Mouse (Mus musculus): ENCODE measurements around the gene Serinc4. TPM values are rescaled to one million over a fixed set of nuclear protein-coding genes. Genes with fewer than 3 reads are reported as not detected.

Serinc4 gene
- polyA plus RNA-seq, 1 experiment = not detected

- Histone ChIP-seq H3K9ac (ENCODE audit: low read depth, poor library complexity, severe bottlenecking) (no peak overlapping the region), H3K27me3 (ENCODE audit: control insufficient read depth, insufficient read depth, low read length, poor library complexity, severe bottlenecking) (no peaks in the 10 kb centered on the region), H3K9me3 (replicated peaks; ENCODE audit: control insufficient read depth, insufficient read depth, low read length, poor library complexity, severe bottlenecking) (no peaks in the 10 kb centered on the region), H3K4me3 (ENCODE audit: low read depth, low read length) (no peak overlapping the region), H3K27ac (ENCODE audit: insufficient read depth, low read length) (no peak overlapping the region), H3K36me3 (ENCODE audit: control insufficient read depth, insufficient read depth, low read length, poor library complexity, severe bottlenecking) (no peaks in the 10 kb centered on the region), H3K4me1 (ENCODE audit: control insufficient read depth, insufficient read depth, low read length) (no peaks in the 10 kb centered on the region)
- TF ChIP-seq POLR2A (IDR thresholded peaks at IDR 0.05; ENCODE audit: insufficient read depth, low read length) = no peak
- TF ChIP-seq EP300 (IDR thresholded peaks at IDR 0.05; ENCODE audit: insufficient read depth, low read depth, low read length) = no peak
- peak; percentile 1 for TF ChIP-seq CTCF (IDR thresholded peaks at IDR 0.05; ENCODE audit: low read depth, low read length)
These were observed 48.4 kb downstream of the Serinc4 start for GRCm38 (mm10) chr2:121408160-121408559.

GRCm38 (mm10) chr2:121403296-121403695 lies 53.3 kb downstream of the Serinc4 start:
- TF ChIP-seq CTCF (IDR thresholded peaks at IDR 0.05; ENCODE audit: low read depth, low read length) (no peak), POLR2A (IDR thresholded peaks at IDR 0.05; ENCODE audit: insufficient read depth, low read length) (no peak), EP300 (IDR thresholded peaks at IDR 0.05; ENCODE audit: insufficient read depth, low read depth, low read length) (no peak)
- Histone ChIP-seq H3K27ac (ENCODE audit: insufficient read depth, low read length) (no peak overlapping the region), H3K9ac (ENCODE audit: low read depth, poor library complexity, severe bottlenecking) (no peak overlapping the region), H3K36me3 (ENCODE audit: control insufficient read depth, insufficient read depth, low read length, poor library complexity, severe bottlenecking) (no peaks in the 10 kb centered on the region), H3K27me3 (ENCODE audit: control insufficient read depth, insufficient read depth, low read length, poor library complexity, severe bottlenecking) (no peaks in the 10 kb centered on the region), H3K4me1 (ENCODE audit: control insufficient read depth, insufficient read depth, low read length) (no peaks in the 10 kb centered on the region), H3K4me3 (ENCODE audit: low read depth, low read length) (no peak overlapping the region), H3K9me3 (replicated peaks; ENCODE audit: control insufficient read depth, insufficient read depth, low read length, poor library complexity, severe bottlenecking) (no peaks in the 10 kb centered on the region)

- TF ChIP-seq EP300 (IDR thresholded peaks at IDR 0.05; ENCODE audit: insufficient read depth, low read depth, low read length) = no peak
- TF ChIP-seq CTCF (IDR thresholded peaks at IDR 0.05; ENCODE audit: low read depth, low read length) = no peak
- no peak for TF ChIP-seq POLR2A (IDR thresholded peaks at IDR 0.05; ENCODE audit: insufficient read depth, low read length)
- Histone ChIP-seq H3K4me1 (ENCODE audit: control insufficient read depth, insufficient read depth, low read length) (no peaks in the 10 kb centered on the region), H3K4me3 (ENCODE audit: low read depth, low read length) (no peak overlapping the region), H3K36me3 (ENCODE audit: control insufficient read depth, insufficient read depth, low read length, poor library complexity, severe bottlenecking) (no peaks in the 10 kb centered on the region), H3K9ac (ENCODE audit: low read depth, poor library complexity, severe bottlenecking) (no peak overlapping the region), H3K9me3 (replicated peaks; ENCODE audit: control insufficient read depth, insufficient read depth, low read length, poor library complexity, severe bottlenecking) (no peaks in the 10 kb centered on the region), H3K27me3 (ENCODE audit: control insufficient read depth, insufficient read depth, low read length, poor library complexity, severe bottlenecking) (no peaks in the 10 kb centered on the region), H3K27ac (ENCODE audit: insufficient read depth, low read length) (no peak overlapping the region)
These were observed 60.0 kb downstream of the Serinc4 start for GRCm38 (mm10) chr2:121396624-121397023.

Other genes with a start within 250 kb of the Serinc4 start
- 76.2 and 101 TPM in 2 replicates for gene Trp53bp1, start 185.4 kb downstream of the Serinc4 start, polyA plus RNA-seq (2011; ENCODE audit: insufficient read depth, insufficient read length, low read depth, missing spikeins)
- 5.3 and 9.2 TPM in 2 replicates for gene Map1a, start 167.2 kb downstream of the Serinc4 start, polyA plus RNA-seq (2011; ENCODE audit: insufficient read depth, insufficient read length, low read depth, missing spikeins)
- gene Ppip5k1, start 101.4 kb downstream of the Serinc4 start, polyA plus RNA-seq (2011; ENCODE audit: insufficient read depth, insufficient read length, low read depth, missing spikeins) = 14.9 TPM in 2 replicates
- gene Ckmt1, start 99.1 kb downstream of the Serinc4 start, polyA plus RNA-seq (2011; ENCODE audit: insufficient read depth, insufficient read length, low read depth, missing spikeins) = 23.2 and 28.4 TPM in 2 replicates
- gene Strc, start 69.6 kb downstream of the Serinc4 start, polyA plus RNA-seq (2011; ENCODE audit: insufficient read depth, insufficient read length, low read depth, missing spikeins) = not detected in 2 replicates
- 486 and 515 TPM in 2 replicates for gene Pdia3, start 43.0 kb downstream of the Serinc4 start, polyA plus RNA-seq (2011; ENCODE audit: insufficient read depth, insufficient read length, low read depth, missing spikeins)
- gene Catsper2, start 43.0 kb downstream of the Serinc4 start, polyA plus RNA-seq (2011; ENCODE audit: insufficient read depth, insufficient read length, low read depth, missing spikeins) = 1.9 and 2.5 TPM in 2 replicates
- 16.2 and 18.1 TPM in 2 replicates for gene Ell3, start 12.5 kb downstream of the Serinc4 start, polyA plus RNA-seq (2011; ENCODE audit: insufficient read depth, insufficient read length, low read depth, missing spikeins)
- 367 and 428 TPM in 2 replicates for gene Serf2, start 7.6 kb downstream of the Serinc4 start, polyA plus RNA-seq (2011; ENCODE audit: insufficient read depth, insufficient read length, low read depth, missing spikeins)
- gene Hypk, start 3.5 kb downstream of the Serinc4 start, polyA plus RNA-seq (2011; ENCODE audit: insufficient read depth, insufficient read length, low read depth, missing spikeins) = 102 and 107 TPM in 2 replicates
- gene Mfap1b, start 17.3 kb upstream of the Serinc4 start, polyA plus RNA-seq (2011; ENCODE audit: insufficient read depth, insufficient read length, low read depth, missing spikeins) = 25.9 and 28.0 TPM in 2 replicates
- 22.0 and 22.8 TPM in 2 replicates for gene Mfap1a, start 49.9 kb upstream of the Serinc4 start, polyA plus RNA-seq (2011; ENCODE audit: insufficient read depth, insufficient read length, low read depth, missing spikeins)
- gene Wdr76, start 49.9 kb upstream of the Serinc4 start, polyA plus RNA-seq (2011; ENCODE audit: insufficient read depth, insufficient read length, low read depth, missing spikeins) = 40.6 and 41.2 TPM in 2 replicates

Data from ES-Bruce4 (cell line).